Mouse (Mus musculus) layer of hippocampus, adult 2 months (tissue): ENCODE measurements at regions not wholly inside any gene's neighbourhood (a gene's known extent, or its start where the extent isn't known, plus 50 kb on each side); places are given as distances from the start of the nearest gene placed in this dataset.

ENCODE experiments used
- DNase-seq, 2 experiments: peaks; one replicate each; pipeline ENCODE4 v3.0.0; 2022; ENCODE audit warnings: low spot score in 2 of 2
- H3K27ac ChIP-seq: fragments of 200-600 bp; 2 replicates; pipeline ENCODE4 v1.8.1; 2022
- H3K4me3 ChIP-seq: fragments of 200-600 bp; 2 replicates; pipeline ENCODE4 v1.8.1; 2022; ENCODE audit warnings: mild to moderate bottlenecking
- CTCF ChIP-seq: fragments of 200-600 bp; conservative IDR thresholded peaks from 2 replicates; pipeline ENCODE4 v1.8.1; 2022; ENCODE audit warnings: antibody characterized with exemption, mild to moderate bottlenecking, moderate library complexity

DNA sequence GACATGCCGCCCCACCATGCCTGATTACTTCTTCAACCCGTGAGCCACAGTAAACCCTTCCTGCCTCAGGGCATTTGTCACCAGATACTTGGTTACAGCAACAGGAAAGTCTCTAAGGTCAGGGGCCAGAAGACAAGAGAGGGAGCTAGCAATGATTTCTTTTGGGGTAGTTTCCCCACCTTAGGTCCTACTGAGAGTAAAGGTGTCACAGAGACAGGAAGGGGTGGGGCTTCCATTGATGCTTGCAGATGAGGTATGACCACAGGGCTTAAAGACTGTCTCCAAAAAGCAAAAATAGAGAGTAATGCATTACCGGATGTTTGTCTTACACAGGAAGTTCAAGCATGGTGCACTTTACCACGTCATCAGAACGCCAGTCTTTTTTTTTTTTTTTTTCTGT, 98.8 kb upstream of the Irs2 start:
- no peak overlapping the region for H3K27ac ChIP-seq
- no peak for TF ChIP-seq CTCF
- no peak for DNase-seq
- H3K4me3 ChIP-seq, result no peak overlapping the region

GRCm38 (mm10) chr8:11103745-11104607, 95.7 kb upstream of the Irs2 start:
- no peak overlapping the region for H3K27ac ChIP-seq
- H3K4me3 ChIP-seq, result no peak overlapping the region
- TF ChIP-seq CTCF, result no peak
- no peak for DNase-seq

GRCm38 (mm10) chr8:11100310-11100709, 92.1 kb upstream of the Irs2 start:
- Histone ChIP-seq H3K4me3 (no peak overlapping the region), H3K27ac (no peak overlapping the region)
- no peak for TF ChIP-seq CTCF
- DNase-seq, result no peak

DNA sequence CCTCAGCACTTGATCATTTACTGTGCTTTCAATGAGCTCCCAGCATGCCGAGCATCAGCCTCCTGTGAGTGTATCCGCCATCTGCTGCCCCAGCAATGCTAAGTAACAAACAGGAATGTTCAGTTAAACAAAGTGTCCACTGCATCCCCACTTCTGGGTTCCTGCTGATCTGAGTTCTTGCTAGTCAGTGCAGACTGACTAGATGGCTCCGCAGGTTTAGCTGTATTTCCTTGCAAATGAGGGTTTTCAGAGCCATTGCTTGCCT, 91.3 kb upstream of the Irs2 start:
- Histone ChIP-seq H3K4me3 (no peak overlapping the region), H3K27ac (peak overlapping the region; percentile 62)
- TF ChIP-seq CTCF, result no peak
- peak in 1 of 2 experiments; percentile 43 for DNase-seq

GRCm38 (mm10) chr8:11098790-11099590, 90.7 kb upstream of the Irs2 start:
- DNase-seq, result no peak
- no peak for TF ChIP-seq CTCF
- peak overlapping the region; percentile 62 for H3K27ac ChIP-seq
- H3K4me3 ChIP-seq, result no peak overlapping the region

- DNase-seq, result no peak
- Histone ChIP-seq H3K4me3 (no peak overlapping the region), H3K27ac (peak overlapping the region; percentile 43; the same call in 1 of the 2 replicates)
- no peak for TF ChIP-seq CTCF
Measured at GRCm38 (mm10) chr8:11098228-11098778, 90.0 kb upstream of the Irs2 start.

- TF ChIP-seq CTCF, result no peak
- DNase-seq, result no peak
- Histone ChIP-seq H3K4me3 (no peak overlapping the region), H3K27ac (no peak overlapping the region)
Measured at GRCm38 (mm10) chr8:11097813-11098212, 89.6 kb upstream of the Irs2 start.

DNA sequence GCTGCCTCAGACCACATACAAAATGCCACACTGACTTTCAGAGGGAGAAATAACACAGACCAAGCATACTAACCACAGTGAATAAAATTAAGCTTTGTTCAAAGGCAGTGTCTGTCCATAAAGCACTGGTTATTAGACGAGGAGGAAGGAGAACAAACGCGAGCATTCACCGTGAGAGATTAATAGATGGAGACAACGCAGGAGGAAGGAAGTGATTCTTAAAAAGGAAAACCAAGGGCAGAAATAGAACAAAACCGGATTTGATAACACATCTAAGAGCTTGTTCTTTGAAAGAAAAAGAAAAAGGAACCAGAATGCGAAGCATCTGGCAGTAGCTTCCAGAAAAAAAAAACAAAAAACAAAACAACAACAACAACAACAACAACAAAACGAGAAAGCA, 86.3 kb upstream of the Irs2 start:
- TF ChIP-seq CTCF, result no peak
- Histone ChIP-seq H3K27ac (no peak overlapping the region), H3K4me3 (no peak overlapping the region)
- DNase-seq, result no peak

DNA sequence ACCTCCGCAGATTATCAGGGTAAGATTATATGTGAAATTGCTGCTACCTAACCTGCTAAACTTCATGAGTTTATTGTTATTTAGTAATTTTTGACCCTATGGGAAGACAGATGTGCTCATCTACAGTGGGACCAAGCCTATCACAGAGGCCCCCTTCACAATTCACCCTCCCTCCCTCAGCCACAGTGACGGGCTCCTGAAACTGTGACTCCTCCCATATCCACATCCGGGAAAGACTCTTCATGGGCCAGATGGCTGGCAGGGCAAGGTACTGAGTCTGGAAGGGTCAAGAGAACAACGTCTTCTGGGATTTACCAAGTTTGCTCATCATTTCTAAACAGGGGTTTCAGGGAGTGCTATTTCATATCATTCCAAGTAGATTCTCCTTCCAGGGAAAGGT, 84.1 kb upstream of the Irs2 start:
- no peak overlapping the region for H3K27ac ChIP-seq
- no peak for TF ChIP-seq CTCF
- DNase-seq, result no peak
- H3K4me3 ChIP-seq, result no peak overlapping the region

- no peak for TF ChIP-seq CTCF
- DNase-seq, result no peak
- H3K4me3 ChIP-seq, result no peak overlapping the region
- no peak overlapping the region for H3K27ac ChIP-seq
Measured at GRCm38 (mm10) chr8:11091675-11092345, 83.6 kb upstream of the Irs2 start.

GRCm38 (mm10) chr8:11088946-11089665, 80.8 kb upstream of the Irs2 start:
- DNase-seq, result no peak
- Histone ChIP-seq H3K27ac (no peak overlapping the region), H3K4me3 (no peak overlapping the region)
- TF ChIP-seq CTCF, result no peak

DNA sequence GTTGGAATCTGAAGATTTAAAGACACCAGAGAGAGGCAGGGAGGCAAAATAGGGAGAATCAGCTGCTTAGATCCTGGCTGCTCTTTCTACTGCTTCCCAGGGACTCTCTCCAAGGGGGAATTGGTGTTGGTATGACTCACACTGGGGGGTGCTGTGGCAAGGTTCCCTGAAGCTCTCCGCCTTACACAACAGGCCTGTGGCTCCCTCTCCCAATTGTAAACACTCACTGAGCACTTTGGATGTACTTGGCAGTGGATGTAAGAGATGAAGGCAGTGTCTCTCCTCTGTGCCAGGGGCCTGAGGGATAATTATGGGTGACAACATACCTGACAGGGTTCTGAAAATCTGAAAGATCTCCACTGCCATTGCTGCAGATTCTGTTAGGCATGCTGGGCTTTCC, 77.0 kb upstream of the Irs2 start:
- no peak for TF ChIP-seq CTCF
- peak; percentile 53 to 75 for DNase-seq
- Histone ChIP-seq H3K4me3 (no peak overlapping the region), H3K27ac (0 out of 2 replicates have a peak overlapping the region, but pooled peaks have one; percentile 32)
